Mouse (Mus musculus): ENCODE results near the gene Clcn1. TPM values are rescaled to one million over a fixed set of nuclear protein-coding genes. Genes with fewer than 3 reads are reported as not detected.
A peak's percentile ranks its signal among the peaks of the same experiment; 100 is the strongest.

Gene Clcn1
- total and polyA plus RNA-seq, 3 experiments = 0.08 to 0.23 TPM; not detected in 1

- DNase-seq = peak; percentile 10
Measured at GRCm38 (mm10) chr6:42309816-42310378, 23.4 kb downstream of the Clcn1 start.

- no peak for DNase-seq
Measured at GRCm38 (mm10) chr6:42310427-42311053, 24.1 kb downstream of the Clcn1 start.

GRCm38 (mm10) chr6:42318293-42318692 lies 31.8 kb downstream of the Clcn1 start:
- no peak for DNase-seq

- DNase-seq = no peak
Measured at GRCm38 (mm10) chr6:42323371-42324066, 37.0 kb downstream of the Clcn1 start.

GRCm38 (mm10) chr6:42324067-42324481 lies 37.6 kb downstream of the Clcn1 start:
- DNase-seq = no peak

GRCm38 (mm10) chr6:42324482-42325267 lies 38.2 kb downstream of the Clcn1 start, which contains the start of gene Fam131b:
Gene Fam131b, minus strand, starts transcription at chr6:42324643.
- DNase-seq = peak; percentile 22

GRCm38 (mm10) chr6:42325268-42325609 lies 38.8 kb downstream of the Clcn1 start:
- DNase-seq = peak; percentile 71

GRCm38 (mm10) chr6:42326509-42326908 lies 40.0 kb downstream of the Clcn1 start:
- no peak for DNase-seq

- DNase-seq = no peak
Measured at GRCm38 (mm10) chr6:42328757-42329156, 42.3 kb downstream of the Clcn1 start.

GRCm38 (mm10) chr6:42330216-42330615 lies 43.7 kb downstream of the Clcn1 start:
- DNase-seq = no peak

- DNase-seq = no peak
Measured at GRCm38 (mm10) chr6:42330946-42331345, 44.5 kb downstream of the Clcn1 start.

- no peak for DNase-seq
Measured at GRCm38 (mm10) chr6:42339189-42339588, 52.7 kb downstream of the Clcn1 start.

- DNase-seq = peak; percentile 54
Measured at GRCm38 (mm10) chr6:42339981-42340380, 53.5 kb downstream of the Clcn1 start.

- DNase-seq = no peak
Measured at GRCm38 (mm10) chr6:42342171-42342570, 55.7 kb downstream of the Clcn1 start.

- DNase-seq = no peak
Measured at GRCm38 (mm10) chr6:42343361-42344120, 57.1 kb downstream of the Clcn1 start.

- DNase-seq = no peak
Measured at GRCm38 (mm10) chr6:42344255-42344654, 57.8 kb downstream of the Clcn1 start.

GRCm38 (mm10) chr6:42348281-42349005 lies 62.0 kb downstream of the Clcn1 start:
- no peak for DNase-seq

GRCm38 (mm10) chr6:42349006-42349425 lies 62.5 kb downstream of the Clcn1 start:
- peak; percentile 90 for DNase-seq

- peak; percentile 97 for DNase-seq
Measured at GRCm38 (mm10) chr6:42349426-42350020, 63.0 kb downstream of the Clcn1 start, which contains the start of gene Zyx. Gene Zyx, plus strand, starts transcription at chr6:42349630.
